Mouse (Mus musculus): ENCODE results near the gene Mterf1a. TPM values are rescaled to one million over a fixed set of nuclear protein-coding genes. Genes with fewer than 3 reads are reported as not detected.

Mterf1a gene
- total and polyA plus RNA-seq, 3 experiments = 11.6 to 18.1 (median 11.7) TPM

- in situ Hi-C loops (cut with MboI; ENCODE audit: low pct_ligation_motif_present, low pct_unique_long_range_greater_than_20kb, low sequenced_read_pairs) = no loop called here
- dilution Hi-C loops (cut with MboI; ENCODE audit: extremely low pct_ligation_motif_present, extremely low pct_unique_long_range_greater_than_20kb, low sequenced_read_pairs) = no loop called here
- H3K4me1 ChIP-seq (ENCODE audit: control insufficient read depth in 1 of 2, insufficient read depth in 2 of 2) = no peaks in the 10 kb centered on the region
- H3K79me2 ChIP-seq (replicated peaks; ENCODE audit: control insufficient read depth, extremely low read depth, insufficient read depth, poor library complexity, severe bottlenecking) = no peaks in the 10 kb centered on the region; the same call in 1 of the 2 replicates
- H3K27ac ChIP-seq (ENCODE audit: insufficient read depth, low read depth) = no peak overlapping the region
- no peak overlapping the region for H3K4me2 ChIP-seq (ENCODE audit: insufficient read depth, low read depth, poor library complexity, severe bottlenecking)
- no peak for DNase-seq (ENCODE audit: extremely low read depth)
- H3K36me3 ChIP-seq (replicated peaks in 1 of 2; ENCODE audit: control insufficient read depth in 1 of 2, insufficient read depth in 1 of 2, low read length in 1 of 2) = peaks cover 0 to 12% of the 10 kb centered on the region in 2 experiments
- H3K9me3 ChIP-seq (replicated peaks; ENCODE audit: low read length) = no peaks in the 10 kb centered on the region
- TF ChIP-seq ELF1 (IDR thresholded peaks at IDR 0.05; ENCODE audit: low read depth, low read length) (no peak), EP300 (IDR thresholded peaks at IDR 0.05; ENCODE audit: low read length) (no peak), UBTF (IDR thresholded peaks at IDR 0.05; ENCODE audit: low read depth, low read length) (no peak), ZNF384 (IDR thresholded peaks at IDR 0.05; ENCODE audit: low read depth, low read length) (no peak), USF1 (IDR thresholded peaks at IDR 0.05; ENCODE audit: low read depth, low read length) (no peak), CHD2 (IDR thresholded peaks at IDR 0.05; ENCODE audit: low read length) (no peak), MEF2A (IDR thresholded peaks at IDR 0.05; ENCODE audit: borderline replicate concordance, low read depth, low read length) (no peak), NELFE (IDR thresholded peaks at IDR 0.05; ENCODE audit: low read depth, low read length) (no peak), KAT2A (IDR thresholded peaks at IDR 0.05; ENCODE audit: insufficient replicate concordance, low read length) (no peak), MAZ (IDR thresholded peaks at IDR 0.05; ENCODE audit: low read depth, low read length) (no peak), SIN3A (IDR thresholded peaks at IDR 0.05; ENCODE audit: low read length) (no peak)
- H3K9ac ChIP-seq (ENCODE audit: insufficient read depth, low read depth) = no peak overlapping the region
- no peaks in the 10 kb centered on the region for H3K27me3 ChIP-seq (replicated peaks)
- no peak overlapping the region for H3K4me3 ChIP-seq (replicated peaks in 1 of 3; ENCODE audit: low read depth in 2 of 3, low read length in 2 of 3, poor library complexity in 1 of 3)
Measured at GRCm38 (mm10) chr5:3939335-3939734, 45.6 kb upstream of the Mterf1a start.

GRCm38 (mm10) chr5:3938905-3939304 is 45.2 kb upstream of the Mterf1a start:
- Histone ChIP-seq H3K9ac (ENCODE audit: insufficient read depth, low read depth) (no peak overlapping the region), H3K79me2 (replicated peaks; ENCODE audit: control insufficient read depth, extremely low read depth, insufficient read depth, poor library complexity, severe bottlenecking) (no peaks in the 10 kb centered on the region; the same call in 1 of the 2 replicates), H3K4me2 (ENCODE audit: insufficient read depth, low read depth, poor library complexity, severe bottlenecking) (no peak overlapping the region), H3K4me3 (replicated peaks in 1 of 3; ENCODE audit: low read depth in 2 of 3, low read length in 2 of 3, poor library complexity in 1 of 3) (no peak overlapping the region), H3K27ac (ENCODE audit: insufficient read depth, low read depth) (no peak overlapping the region), H3K9me3 (replicated peaks; ENCODE audit: low read length) (no peaks in the 10 kb centered on the region), H3K27me3 (replicated peaks) (no peaks in the 10 kb centered on the region), H3K36me3 (replicated peaks in 1 of 2; ENCODE audit: control insufficient read depth in 1 of 2, insufficient read depth in 1 of 2, low read length in 1 of 2) (peaks cover 0 to 12% of the 10 kb centered on the region in 2 experiments), H3K4me1 (ENCODE audit: control insufficient read depth in 1 of 2, insufficient read depth in 2 of 2) (no peaks in the 10 kb centered on the region)
- in situ Hi-C loops (cut with MboI; ENCODE audit: low pct_ligation_motif_present, low pct_unique_long_range_greater_than_20kb, low sequenced_read_pairs) (no loop called here), dilution Hi-C loops (cut with MboI; ENCODE audit: extremely low pct_ligation_motif_present, extremely low pct_unique_long_range_greater_than_20kb, low sequenced_read_pairs) (no loop called here)
- TF ChIP-seq MXI1 (IDR thresholded peaks at IDR 0.05; ENCODE audit: low read depth, low read length) (no peak), ZC3H11A (IDR thresholded peaks at IDR 0.05; ENCODE audit: low read depth, low read length) (no peak), HCFC1 (IDR thresholded peaks at IDR 0.05; ENCODE audit: low read depth, low read length) (no peak), PAX5 (IDR thresholded peaks at IDR 0.05; ENCODE audit: low read length) (no peak), MEF2A (IDR thresholded peaks at IDR 0.05; ENCODE audit: borderline replicate concordance, low read depth, low read length) (no peak), UBTF (IDR thresholded peaks at IDR 0.05; ENCODE audit: low read depth, low read length) (no peak), MYC (IDR thresholded peaks at IDR 0.05; ENCODE audit: low read depth, low read length) (no peak), USF2 (conservative IDR thresholded peaks at IDR 0.05; ENCODE audit: low read depth, low read length) (no peak), POLR2A (IDR thresholded peaks at IDR 0.05; ENCODE audit: low read depth, low read length) (no peak), GABPA (IDR thresholded peaks at IDR 0.05; ENCODE audit: insufficient replicate concordance, low read depth, low read length) (no peak), SIN3A (IDR thresholded peaks at IDR 0.05; ENCODE audit: low read length) (no peak), POLR2AphosphoS2 (IDR thresholded peaks at IDR 0.05; ENCODE audit: low read depth, low read length) (no peak), ZKSCAN1 (IDR thresholded peaks at IDR 0.05; ENCODE audit: borderline replicate concordance, low read depth, low read length) (no peak), USF1 (IDR thresholded peaks at IDR 0.05; ENCODE audit: low read depth, low read length) (no peak), RAD21 (IDR thresholded peaks at IDR 0.05; ENCODE audit: low read depth, low read length) (no peak), ETS1 (conservative IDR thresholded peaks at IDR 0.05; ENCODE audit: low read depth, low read length) (no peak), SMC3 (IDR thresholded peaks at IDR 0.05; ENCODE audit: low read depth, low read length) (no peak)
- no peak for DNase-seq (ENCODE audit: extremely low read depth)

All from CH12.LX (cell line).